Mouse (Mus musculus): ENCODE results near the gene Tcf7l2. TPM values are rescaled to one million over a fixed set of nuclear protein-coding genes. Genes with fewer than 3 reads are reported as not detected.

The Tcf7l2 gene
- polyA plus RNA-seq, 1 experiment from 2014 or later: 215 TPM

DNA sequence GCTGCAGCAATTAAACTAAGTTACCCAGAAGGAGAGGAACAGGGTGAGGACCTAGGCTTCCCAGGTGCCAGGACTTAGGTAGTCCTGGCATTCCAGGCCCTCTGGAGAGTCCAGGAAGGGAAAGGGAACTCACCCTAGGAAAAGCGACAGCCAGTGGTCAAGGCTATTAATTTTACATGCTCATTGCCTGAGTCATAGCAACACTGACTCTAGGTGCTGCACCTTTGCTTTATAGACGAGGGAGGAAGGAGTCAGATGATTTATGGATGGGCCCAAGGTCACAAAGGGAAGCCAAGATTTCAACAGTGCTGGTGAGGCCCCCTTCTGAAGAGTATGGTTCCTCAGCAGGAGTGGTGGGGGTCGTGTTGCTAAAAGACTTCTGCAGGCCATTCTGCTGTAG, 8.6 kb upstream of the Tcf7l2 start:
- Histone ChIP-seq H3K4me1 (no peaks in the 10 kb centered on the region), H3K36me3 (ENCODE audit: poor library complexity, severe bottlenecking) (no peaks in the 10 kb centered on the region), H3K4me2 (no peak overlapping the region), H3K9ac (no peak overlapping the region), H3K4me3 (no peak overlapping the region), H3K27me3 (no peaks in the 10 kb centered on the region), H3K9me3 (replicated peaks) (no peaks in the 10 kb centered on the region), H3K27ac (no peak overlapping the region)
- ATAC-seq: no peak
- 79% methylated on average over 3 of the region's 3 CpGs for WGBS

DNA sequence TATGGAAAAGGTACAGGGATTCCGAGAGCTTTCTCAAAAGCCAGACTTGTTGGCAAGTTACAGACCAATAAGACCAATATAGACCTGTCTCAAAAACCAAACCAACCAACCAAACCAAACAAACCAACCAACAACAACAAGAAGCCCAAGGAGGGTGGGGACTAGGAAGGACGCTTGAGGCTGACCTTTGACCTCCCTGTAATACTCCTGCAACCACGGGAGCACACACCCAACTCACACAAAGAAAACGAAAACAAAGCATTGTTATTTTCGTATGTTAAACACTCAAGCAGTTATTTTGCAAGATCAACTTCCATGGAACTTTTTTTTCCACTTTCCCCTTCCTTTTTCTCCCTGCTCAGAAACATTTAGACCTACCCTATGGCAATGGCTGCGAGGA, 5.6 kb upstream of the Tcf7l2 start:
- ATAC-seq: no peak
- no peak overlapping the region for H3K9ac ChIP-seq
- H3K4me3 ChIP-seq: no peak overlapping the region
- WGBS: 59% methylated on average over 6 of the region's 6 CpGs
- H3K27ac ChIP-seq: no peak overlapping the region
- H3K4me2 ChIP-seq: no peak overlapping the region
- H3K36me3 ChIP-seq (ENCODE audit: poor library complexity, severe bottlenecking): no peaks in the 10 kb centered on the region
- H3K4me1 ChIP-seq: peaks cover 16% of the 10 kb centered on the region
- no peaks in the 10 kb centered on the region for H3K9me3 ChIP-seq (replicated peaks)
- 0 out of 2 replicates have a peak, but pooled peaks cover 4% of the 10 kb centered on the region for H3K27me3 ChIP-seq

DNA sequence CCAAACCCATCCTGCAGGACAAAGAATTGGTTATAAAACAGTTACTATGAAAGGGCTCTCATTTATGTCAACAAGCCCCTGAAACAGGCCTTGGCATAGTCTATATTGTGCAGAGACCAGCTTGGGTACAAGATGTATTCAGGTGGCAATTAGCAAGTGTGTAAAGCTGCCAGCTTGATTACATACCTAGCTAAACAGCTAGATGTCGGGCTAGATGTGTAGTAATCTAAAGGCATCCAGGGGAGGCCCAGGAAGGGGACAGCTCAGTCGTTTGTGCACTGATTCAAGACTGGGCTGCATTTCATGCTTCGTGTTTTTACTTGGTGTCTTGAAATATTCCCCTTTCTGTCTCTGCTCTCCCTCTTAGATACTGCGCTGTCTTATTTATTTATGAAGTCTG, 1.9 kb upstream of the Tcf7l2 start:
- Histone ChIP-seq H3K4me2 (no peak overlapping the region), H3K4me3 (no peak overlapping the region), H3K4me1 (peaks cover 37% of the 10 kb centered on the region), H3K27me3 (0 out of 2 replicates have a peak, but pooled peaks cover 4% of the 10 kb centered on the region), H3K27ac (no peak overlapping the region; the same call in 1 of the 2 replicates), H3K36me3 (ENCODE audit: poor library complexity, severe bottlenecking) (no peaks in the 10 kb centered on the region), H3K9ac (no peak overlapping the region), H3K9me3 (replicated peaks) (no peaks in the 10 kb centered on the region)
- no peak for ATAC-seq
- WGBS: 9% methylated on average over 4 of the region's 4 CpGs

DNA sequence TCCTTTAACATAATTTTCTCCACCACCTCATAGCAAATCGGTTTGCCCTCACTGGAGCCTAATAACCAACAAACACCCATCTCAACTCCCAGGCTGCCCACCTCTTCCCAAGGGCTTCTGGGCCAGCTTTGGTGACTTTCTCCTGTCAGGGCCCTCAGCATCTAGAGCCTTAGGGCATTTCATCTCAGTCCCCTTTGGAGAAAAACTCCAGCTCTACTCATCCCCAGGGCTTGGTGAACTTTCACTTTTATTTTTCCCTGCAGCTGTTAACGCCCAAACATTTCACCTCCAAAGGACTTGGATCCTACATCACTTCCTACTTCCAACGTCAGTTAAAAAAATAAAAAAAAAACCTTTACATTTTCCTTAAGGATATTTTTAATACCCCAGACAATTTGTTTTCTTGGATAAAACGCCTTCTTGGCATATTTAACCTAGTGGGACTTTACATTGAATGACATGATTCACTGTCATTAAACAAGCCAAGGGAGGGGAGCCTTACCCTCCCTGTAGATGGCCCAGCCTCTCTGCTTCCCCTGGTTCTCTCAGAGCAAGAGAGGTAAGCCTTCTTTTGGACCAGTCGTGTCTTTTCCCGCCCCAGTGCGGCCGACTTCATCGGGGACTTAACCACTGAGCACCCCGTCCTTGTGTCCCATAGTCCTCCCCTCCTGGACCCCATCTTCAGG, 724 bp upstream of the Tcf7l2 start:
- H3K4me2 ChIP-seq: peak overlapping the region; percentile 79
- 14% methylated on average over 10 of the region's 10 CpGs for WGBS
- 0 out of 2 replicates have a peak, but pooled peaks cover 4% of the 10 kb centered on the region for H3K27me3 ChIP-seq
- no peaks in the 10 kb centered on the region for H3K9me3 ChIP-seq (replicated peaks)
- peak overlapping the region; percentile 60 for H3K4me3 ChIP-seq
- 0 out of 2 replicates have a peak overlapping the region, but pooled peaks have one; percentile 86 for H3K9ac ChIP-seq
- H3K27ac ChIP-seq: peak overlapping the region; percentile 73
- no peaks in the 10 kb centered on the region for H3K36me3 ChIP-seq (ENCODE audit: poor library complexity, severe bottlenecking)
- H3K4me1 ChIP-seq: peaks cover 47% of the 10 kb centered on the region
- peak; percentile 61; the same call in 1 of the 2 replicates for ATAC-seq

DNA sequence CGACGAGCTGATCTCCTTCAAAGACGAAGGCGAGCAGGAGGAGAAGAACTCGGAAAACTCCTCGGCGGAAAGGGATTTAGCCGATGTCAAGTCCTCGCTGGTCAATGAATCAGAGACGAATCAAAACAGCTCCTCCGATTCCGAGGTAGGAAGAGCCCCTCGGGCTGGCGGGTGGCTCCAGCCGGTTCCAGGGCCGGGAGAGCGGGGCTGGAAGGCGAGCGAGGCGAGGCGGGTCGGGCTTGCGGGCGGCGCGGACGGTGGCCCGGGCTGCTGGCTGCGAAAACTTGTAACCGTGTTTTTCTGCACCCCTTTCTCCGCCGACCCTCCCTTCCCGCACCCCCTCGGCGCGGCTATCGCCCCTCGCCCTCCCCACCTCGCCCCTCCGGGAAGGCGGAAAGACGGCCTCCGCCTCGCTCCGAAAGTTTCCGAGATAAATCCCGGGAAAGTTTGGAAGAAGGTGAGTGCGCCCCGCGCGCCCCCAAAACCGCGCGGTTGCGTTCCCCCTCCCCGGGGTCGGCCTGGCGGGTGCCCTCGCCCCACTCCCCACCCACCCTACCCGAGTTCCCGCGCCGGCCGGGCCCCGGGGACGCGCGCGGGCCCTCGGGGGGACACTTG, 873 bp downstream of the Tcf7l2 start:
- ATAC-seq: peak; percentile 8; the same call in 1 of the 2 replicates
- Histone ChIP-seq H3K27me3 (0 out of 2 replicates have a peak, but pooled peaks cover 10% of the 10 kb centered on the region), H3K4me2 (peak overlapping the region; percentile 79), H3K36me3 (ENCODE audit: poor library complexity, severe bottlenecking) (no peaks in the 10 kb centered on the region), H3K4me3 (peak overlapping the region; percentile 60), H3K9ac (peak overlapping the region; percentile 86), H3K4me1 (peaks cover 63% of the 10 kb centered on the region), H3K9me3 (replicated peaks) (no peaks in the 10 kb centered on the region), H3K27ac (peak overlapping the region; percentile 93)
- under 1% methylated on average over 59 of the region's 70 CpGs for WGBS

DNA sequence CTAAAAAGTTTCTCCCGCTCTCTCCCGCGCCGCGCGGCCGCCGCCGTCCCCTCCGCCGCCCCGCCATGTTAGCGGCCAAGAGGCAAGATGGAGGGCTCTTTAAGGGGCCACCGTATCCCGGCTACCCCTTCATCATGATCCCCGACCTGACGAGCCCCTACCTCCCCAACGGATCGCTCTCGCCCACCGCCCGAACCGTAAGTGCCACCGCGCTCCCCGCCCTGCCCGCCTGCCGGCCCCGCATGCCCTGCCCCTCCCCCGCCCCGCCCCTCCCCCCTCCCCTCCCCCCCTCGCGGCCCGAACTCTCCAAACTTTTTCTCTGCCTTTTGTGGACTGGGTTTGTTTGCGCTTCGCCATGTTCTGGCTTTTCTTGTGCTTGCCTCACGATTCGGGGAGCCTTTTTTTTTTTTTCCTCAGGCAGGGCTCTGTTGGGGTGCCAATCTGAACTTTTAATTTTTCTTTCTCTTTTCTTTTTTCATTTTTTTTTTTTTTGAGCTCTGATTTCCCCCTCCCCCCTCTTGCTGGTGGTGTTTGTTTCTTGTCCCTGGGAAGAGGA, 1.5 kb downstream of the Tcf7l2 start:
- Histone ChIP-seq H3K4me3 (peak overlapping the region; percentile 60), H3K4me2 (peak overlapping the region; percentile 79), H3K27ac (peak overlapping the region; percentile 93), H3K36me3 (ENCODE audit: poor library complexity, severe bottlenecking) (no peaks in the 10 kb centered on the region), H3K9ac (peak overlapping the region; percentile 86), H3K27me3 (0 out of 2 replicates have a peak, but pooled peaks cover 10% of the 10 kb centered on the region), H3K4me1 (peaks cover 69% of the 10 kb centered on the region), H3K9me3 (replicated peaks) (no peaks in the 10 kb centered on the region)
- ATAC-seq: peak; percentile 19; the same call in 1 of the 2 replicates
- WGBS: 0% methylated on average over 20 of the region's 38 CpGs

DNA sequence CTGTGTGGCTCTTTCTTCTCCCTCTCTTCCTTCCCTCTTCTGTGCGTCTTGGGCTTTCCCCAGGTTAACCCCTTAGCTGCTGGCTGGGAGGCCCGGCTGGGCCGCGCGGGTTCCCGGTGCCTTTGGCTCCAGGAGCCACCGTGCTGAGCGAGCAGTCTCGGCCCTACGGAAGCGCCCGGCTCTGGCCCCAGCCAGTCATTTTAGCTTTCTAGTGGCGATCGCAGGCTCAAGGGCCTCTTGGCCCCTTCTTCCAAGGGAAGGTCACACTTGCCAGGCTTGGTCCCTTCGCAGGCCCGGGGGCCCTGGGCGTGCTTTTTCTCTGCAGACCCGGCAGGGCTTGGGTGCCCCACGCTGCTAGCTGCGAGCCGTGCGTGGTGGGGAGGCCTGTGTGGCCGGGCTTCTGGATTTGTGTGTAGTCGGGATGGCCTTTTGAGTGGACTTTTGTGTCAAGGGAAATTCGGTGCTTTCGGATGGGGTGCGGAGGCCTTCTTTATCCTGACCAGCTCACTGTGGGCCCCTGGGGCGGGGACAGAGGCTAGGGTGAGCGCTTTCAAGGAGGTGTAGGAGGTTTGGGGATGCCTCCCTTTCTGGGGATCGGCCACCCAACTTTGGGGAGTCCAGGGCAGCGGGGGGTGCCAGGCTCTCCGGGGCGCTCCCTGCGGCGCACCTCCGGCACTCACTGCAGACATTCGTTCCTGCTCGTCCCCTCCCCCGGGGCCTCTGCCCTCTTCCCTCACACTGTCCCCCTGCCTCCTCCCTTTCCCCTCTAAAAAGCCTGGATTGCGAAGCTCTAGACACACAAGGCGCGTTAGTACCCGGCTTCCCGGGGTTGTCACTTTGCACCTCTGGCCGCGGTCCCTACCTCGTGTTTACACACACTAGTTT, 2.2 kb downstream of the Tcf7l2 start:
- Histone ChIP-seq H3K4me2 (peak overlapping the region; percentile 79), H3K27ac (peak overlapping the region; percentile 93), H3K9me3 (replicated peaks) (no peaks in the 10 kb centered on the region), H3K27me3 (0 out of 2 replicates have a peak, but pooled peaks cover 6% of the 10 kb centered on the region), H3K4me1 (peaks cover 76% of the 10 kb centered on the region), H3K36me3 (ENCODE audit: poor library complexity, severe bottlenecking) (no peaks in the 10 kb centered on the region), H3K9ac (peak overlapping the region; percentile 86), H3K4me3 (peak overlapping the region; percentile 60)
- WGBS: under 1% methylated on average over 46 of the region's 47 CpGs
- ATAC-seq: peak; percentile 62

DNA sequence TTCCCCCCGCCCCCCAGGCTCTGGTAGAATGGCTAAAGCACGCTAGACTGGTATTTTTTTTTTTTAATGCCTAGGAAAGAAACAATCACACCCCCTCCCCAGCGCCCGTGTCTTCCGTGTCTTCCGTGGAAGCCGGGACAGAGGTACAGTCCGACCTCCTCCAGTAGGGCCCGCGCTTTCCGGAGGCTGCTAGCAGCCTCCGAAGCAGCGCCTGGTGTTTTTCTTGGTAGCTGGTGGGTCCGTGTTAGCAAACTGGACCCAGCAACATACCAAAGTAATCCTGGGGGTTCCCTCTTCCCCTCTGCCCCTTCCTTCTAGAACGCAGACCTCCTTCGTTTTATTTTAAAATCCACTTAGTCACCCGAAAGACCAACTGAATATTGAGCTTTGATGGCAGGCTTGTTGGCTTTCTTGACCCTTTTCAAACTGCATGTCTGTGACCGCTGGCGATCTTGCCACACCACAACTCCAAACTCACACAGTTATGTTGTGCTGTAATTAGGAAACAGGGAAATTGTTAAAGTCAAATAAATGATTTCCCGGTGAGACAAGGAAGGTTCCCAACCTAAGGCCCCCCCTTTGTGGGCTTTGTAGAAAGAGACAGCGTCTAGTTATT, 3.1 kb downstream of the Tcf7l2 start:
- WGBS: 2% methylated on average over 21 of the region's 21 CpGs
- peak overlapping the region; percentile 60 for H3K4me3 ChIP-seq
- peak overlapping the region; percentile 86 for H3K9ac ChIP-seq
- H3K27ac ChIP-seq: peak overlapping the region; percentile 93
- H3K36me3 ChIP-seq (ENCODE audit: poor library complexity, severe bottlenecking): no peaks in the 10 kb centered on the region
- no peaks in the 10 kb centered on the region for H3K9me3 ChIP-seq (replicated peaks)
- 0 out of 2 replicates have a peak, but pooled peaks cover 6% of the 10 kb centered on the region for H3K27me3 ChIP-seq
- ATAC-seq: no peak
- H3K4me2 ChIP-seq: peak overlapping the region; percentile 79
- peaks cover 83% of the 10 kb centered on the region for H3K4me1 ChIP-seq

DNA sequence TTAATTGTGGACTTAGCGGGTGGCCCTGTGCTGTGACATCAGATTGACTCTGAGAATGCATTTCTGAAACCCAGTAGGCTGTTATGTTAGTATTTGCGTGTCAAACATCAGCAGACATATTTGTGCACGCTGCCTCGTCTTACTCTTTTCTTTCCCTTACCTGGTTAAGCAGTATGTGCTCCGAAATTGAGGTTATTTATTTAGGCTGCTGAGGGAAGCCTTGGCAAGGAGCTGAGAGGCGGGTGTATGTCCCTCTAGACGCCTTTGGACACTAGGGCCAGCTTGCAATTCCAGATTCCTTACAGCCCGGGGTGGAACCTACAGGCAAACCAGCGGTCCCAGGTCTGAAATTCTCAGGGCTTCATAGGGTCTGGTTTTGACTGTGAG, 3.6 kb downstream of the Tcf7l2 start:
- no peaks in the 10 kb centered on the region for H3K9me3 ChIP-seq (replicated peaks)
- peaks cover 83% of the 10 kb centered on the region for H3K4me1 ChIP-seq
- 9% methylated on average over 9 of the region's 9 CpGs for WGBS
- no peaks in the 10 kb centered on the region for H3K36me3 ChIP-seq (ENCODE audit: poor library complexity, severe bottlenecking)
- H3K27me3 ChIP-seq: 0 out of 2 replicates have a peak, but pooled peaks cover 6% of the 10 kb centered on the region
- H3K9ac ChIP-seq: peak overlapping the region; percentile 86
- 0 out of 2 replicates have a peak overlapping the region, but pooled peaks have one; percentile 93 for H3K27ac ChIP-seq
- H3K4me2 ChIP-seq: peak overlapping the region; percentile 79
- H3K4me3 ChIP-seq: peak overlapping the region; percentile 60
- ATAC-seq: no peak

DNA sequence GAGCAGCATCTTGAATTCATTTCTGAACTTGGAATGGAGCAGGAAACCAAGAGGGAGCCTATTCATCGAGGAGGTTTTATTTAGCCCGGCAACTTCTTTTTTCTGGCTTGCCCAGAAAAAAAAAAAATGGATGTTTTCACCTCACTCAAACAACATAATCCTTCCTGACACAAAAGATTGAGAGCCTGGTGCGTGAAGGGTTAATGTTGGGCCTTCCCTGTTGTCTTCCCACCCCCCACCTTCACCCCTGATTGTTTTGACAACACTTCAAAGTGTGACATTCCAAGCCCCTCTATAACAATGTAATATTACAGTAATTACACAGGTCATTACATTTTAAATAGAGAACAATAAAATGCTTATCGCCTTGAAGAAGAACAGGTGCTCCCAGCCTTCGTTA, 4.6 kb downstream of the Tcf7l2 start:
- ATAC-seq: no peak
- Histone ChIP-seq H3K9ac (peak overlapping the region; percentile 52), H3K27ac (peak overlapping the region; percentile 31; the same call in 1 of the 2 replicates), H3K27me3 (0 out of 2 replicates have a peak, but pooled peaks cover 7% of the 10 kb centered on the region), H3K36me3 (ENCODE audit: poor library complexity, severe bottlenecking) (no peaks in the 10 kb centered on the region), H3K9me3 (replicated peaks) (no peaks in the 10 kb centered on the region), H3K4me3 (peak overlapping the region; percentile 12), H3K4me2 (peak overlapping the region; percentile 49), H3K4me1 (peaks cover 83% of the 10 kb centered on the region)
- WGBS: 5% methylated on average over 5 of the region's 5 CpGs
